In genomic region chr12:30912840-30913239, GRCm38 (mm10) we compare ENCODE assay signal across 9 mouse cellular contexts. TPM values are rescaled to one million over a fixed set of nuclear protein-coding genes. Genes with fewer than 3 reads are reported as not detected.
DNase-seq lines count a peak whose midpoint lies in the region; ATAC-seq and TF ChIP-seq lines count a peak whose summit lies in the region.
"Had no signal": no experiment of that assay in that cellular context is flagged by ENCODE, and none has a peak within 500 bp of the region (broad histone marks: within the 10 kb centered on the region; RNA-seq: fewer than 3 reads in every experiment).

No protein-coding gene starts in this region.

- H3K9me3 ChIP-seq in heart, embryonic 13.5 days = no peaks in the 10 kb centered on the region; the same call in 1 of the 2 replicates
- no peaks in the 10 kb centered on the region for H3K9me3 ChIP-seq in forebrain, embryonic 15.5 days
- H3K9me3 ChIP-seq in kidney, postnatal 0 days (replicated peaks; ENCODE audit: low read length) = no peaks in the 10 kb centered on the region
- H3K9me3 ChIP-seq in midbrain, embryonic 14.5 days (ENCODE audit: control insufficient read depth, low read length) = no peaks in the 10 kb centered on the region

- DNase-seq in heart, adult 9 months (ENCODE audit: low spot score in 2 of 2) = no peak
- no peak for DNase-seq in kidney, postnatal 0 days (ENCODE audit: low spot score)
- DNase-seq in midbrain, embryonic 14.5 days = no peak
- DNase-seq in spleen, postnatal 14 days (ENCODE audit: low spot score in 2 of 2) = no peak
- DNase-seq in spleen, adult 18-20 months = no peak
- no peak for DNase-seq in natural killer cell, adult 2 months (ENCODE audit: low spot score in 2 of 2)
- DNase-seq: layer of hippocampus, postnatal 36 days had no signal

- peak overlapping the region; percentile 97 for H3K4me2 ChIP-seq in heart, embryonic 13.5 days
- peak overlapping the region; percentile 87 for H3K4me2 ChIP-seq in forebrain, embryonic 15.5 days (replicated peaks)
- H3K4me2 ChIP-seq in kidney, postnatal 0 days (ENCODE audit: low read length) = peak overlapping the region; percentile 95
- peak overlapping the region; percentile 90 for H3K4me2 ChIP-seq in midbrain, embryonic 14.5 days (ENCODE audit: low read length)

- H3K4me3 ChIP-seq in heart, embryonic 13.5 days = peak overlapping the region; percentile 77
- H3K4me3 ChIP-seq in forebrain, embryonic 15.5 days = peak overlapping the region; percentile 78
- peak overlapping the region; percentile 71; the same call in 1 of the 2 replicates for H3K4me3 ChIP-seq in kidney, postnatal 0 days (replicated peaks; ENCODE audit: low read depth, low read length)
- peak overlapping the region; percentile 53 for H3K4me3 ChIP-seq in midbrain, embryonic 14.5 days (replicated peaks; ENCODE audit: low read depth, low read length)

- no peak for ATAC-seq in heart, embryonic 13.5 days (ENCODE audit: extremely low read depth, insufficient number of reproducible peaks, low FRiP score, low TSS enrichment)
- ATAC-seq in forebrain, embryonic 15.5 days (replicated peaks) = no peak
- ATAC-seq in kidney, postnatal 0 days (replicated peaks; ENCODE audit: low FRiP score, low read depth) = no peak
- ATAC-seq in midbrain, embryonic 14.5 days (ENCODE audit: low FRiP score, low TSS enrichment) = no peak

- peaks cover 14% of the 10 kb centered on the region for H3K4me1 ChIP-seq in heart, embryonic 13.5 days
- H3K4me1 ChIP-seq in forebrain, embryonic 15.5 days = peaks cover 21% of the 10 kb centered on the region
- H3K4me1 ChIP-seq in kidney, postnatal 0 days (replicated peaks; ENCODE audit: insufficient read depth, low read length) = peaks cover 5% of the 10 kb centered on the region; the same call in 1 of the 2 replicates
- H3K4me1 ChIP-seq in midbrain, embryonic 14.5 days (ENCODE audit: control insufficient read depth, insufficient read depth, low read length) = peaks cover 24% of the 10 kb centered on the region

- H3K36me3 ChIP-seq in heart, embryonic 13.5 days = 0 out of 2 replicates have a peak, but pooled peaks cover 2% of the 10 kb centered on the region
- H3K36me3 ChIP-seq in forebrain, embryonic 15.5 days = no peaks in the 10 kb centered on the region
- H3K36me3 ChIP-seq in kidney, postnatal 0 days (ENCODE audit: insufficient read depth, low read length) = no peaks in the 10 kb centered on the region
- no peaks in the 10 kb centered on the region for H3K36me3 ChIP-seq in midbrain, embryonic 14.5 days (ENCODE audit: control insufficient read depth, insufficient read depth, low read length)

- no peak overlapping the region for H3K27ac ChIP-seq in heart, embryonic 13.5 days (replicated peaks)
- H3K27ac ChIP-seq in forebrain, embryonic 15.5 days (replicated peaks) = no peak overlapping the region
- H3K27ac ChIP-seq in kidney, postnatal 0 days = peak overlapping the region; percentile 87
- H3K27ac ChIP-seq in midbrain, embryonic 14.5 days (replicated peaks; ENCODE audit: low read depth, low read length) = no peak overlapping the region

- no peak for TF ChIP-seq CTCF in kidney, postnatal 0 days (IDR thresholded peaks at IDR 0.05; ENCODE audit: low read depth)

- H3K27me3 ChIP-seq in heart, embryonic 13.5 days (replicated peaks) = no peaks in the 10 kb centered on the region; the same call in 1 of the 2 replicates
- no peaks in the 10 kb centered on the region for H3K27me3 ChIP-seq in forebrain, embryonic 15.5 days
- H3K27me3 ChIP-seq in kidney, postnatal 0 days (ENCODE audit: insufficient read depth, low read length) = no peaks in the 10 kb centered on the region
- no peaks in the 10 kb centered on the region for H3K27me3 ChIP-seq in midbrain, embryonic 14.5 days (ENCODE audit: control insufficient read depth, insufficient read depth, low read length)

- H3K9ac ChIP-seq in heart, embryonic 13.5 days = peak overlapping the region; percentile 92
- no peak overlapping the region for H3K9ac ChIP-seq in forebrain, embryonic 15.5 days (replicated peaks)
- 0 out of 2 replicates have a peak overlapping the region, but pooled peaks have one; percentile 80 for H3K9ac ChIP-seq in kidney, postnatal 0 days (ENCODE audit: low read depth, low read length)
- H3K9ac ChIP-seq in midbrain, embryonic 14.5 days (replicated peaks; ENCODE audit: low read length) = no peak overlapping the region; the same call in 1 of the 2 replicates

- whole genome bisulfite sequencing in heart, embryonic 13.5 days = 56% methylated on average over 3 of the region's 3 CpGs
- 59% methylated on average over 3 of the region's 3 CpGs for WGBS in forebrain, embryonic 15.5 days
- WGBS in kidney, postnatal 0 days = 54% methylated on average over 3 of the region's 3 CpGs
- WGBS in midbrain, embryonic 14.5 days = 63% methylated on average over 3 of the region's 3 CpGs

RNA-seq across cellular contexts. Expression of gene Sh3yl1, which starts 1.4 kb away (rescaled TPM):
- 7.5 and 8.1 TPM in 2 replicates for polyA plus RNA-seq in heart, embryonic 13.5 days (2015; fragmentation: Nextera tagmentation; extraction: Ambion mirVana)
- polyA plus RNA-seq in forebrain, embryonic 15.5 days (2015; fragmentation: Nextera tagmentation; extraction: Ambion mirVana) = 40.5 and 42.1 TPM in 2 replicates
- 46.1 and 49.5 TPM in 2 replicates for polyA plus RNA-seq in kidney, postnatal 0 days (2015; fragmentation: Nextera tagmentation; extraction: Ambion mirVana)
- 47.5 and 49.9 TPM in 2 replicates for polyA plus RNA-seq in midbrain, embryonic 14.5 days (2014; fragmentation: Nextera tagmentation; extraction: Ambion mirVana)

RNA-seq across cellular contexts. Expression of gene Acp1, which starts 1.5 kb away (rescaled TPM):
- polyA plus RNA-seq in heart, embryonic 13.5 days (2015; fragmentation: Nextera tagmentation; extraction: Ambion mirVana) = 107 and 129 TPM in 2 replicates
- 129 TPM in 2 replicates for polyA plus RNA-seq in forebrain, embryonic 15.5 days (2015; fragmentation: Nextera tagmentation; extraction: Ambion mirVana)
- polyA plus RNA-seq in kidney, postnatal 0 days (2015; fragmentation: Nextera tagmentation; extraction: Ambion mirVana) = 153 and 155 TPM in 2 replicates
- polyA plus RNA-seq in midbrain, embryonic 14.5 days (2014; fragmentation: Nextera tagmentation; extraction: Ambion mirVana) = 135 and 138 TPM in 2 replicates

RNA-seq across cellular contexts. Expression of gene Alkal2, which starts 28.7 kb away (rescaled TPM):
- polyA plus RNA-seq in heart, embryonic 13.5 days (2015; fragmentation: Nextera tagmentation; extraction: Ambion mirVana) = 0.15 and 0.28 TPM in 2 replicates
- polyA plus RNA-seq in forebrain, embryonic 15.5 days (2015; fragmentation: Nextera tagmentation; extraction: Ambion mirVana) = 0.50 and 0.55 TPM in 2 replicates
- 0.43 and 0.58 TPM in 2 replicates for polyA plus RNA-seq in kidney, postnatal 0 days (2015; fragmentation: Nextera tagmentation; extraction: Ambion mirVana)
- 0.58 TPM in 1 of 2 replicates, not detected in the other for polyA plus RNA-seq in midbrain, embryonic 14.5 days (2014; fragmentation: Nextera tagmentation; extraction: Ambion mirVana)

Comparison
In these comparisons a context has a peak if more than half of its experiments do, and no peak if none do; other contexts are left out.
1. H3K9ac ChIP-seq: peak in heart, embryonic 13.5 days (single experiment) and kidney, postnatal 0 days (single experiment); none in forebrain, embryonic 15.5 days (single experiment) and midbrain, embryonic 14.5 days (single experiment).
2. Peak in every context shown above with its lines, with median percentiles within 50 percentile points of each other: H3K4me2 ChIP-seq and H3K4me3 ChIP-seq.